Mouse (Mus musculus): ENCODE measurements around the gene Hes7.
"Not testable (repeated sequence)": the region's sequence is repeated elsewhere in the genome, so short reads cannot be mapped to it uniquely, and the experiment has no call there.

Hes7 gene

GRCm38 (mm10) chr11:69087597-69087996 lies 32.6 kb upstream of the Hes7 start:
- DNase-seq (ENCODE audit: extremely low read depth, insufficient read length, low spot score): no peak

GRCm38 (mm10) chr11:69088103-69088855 lies 31.9 kb upstream of the Hes7 start, which contains the start of gene Vamp2:
Vamp2 (plus strand) TSS chr11:69088490.
- DNase-seq (ENCODE audit: extremely low read depth, insufficient read length, low spot score): peak; percentile 86

GRCm38 (mm10) chr11:69088856-69089615 lies 31.2 kb upstream of the Hes7 start:
- peak; percentile 60 for DNase-seq (ENCODE audit: extremely low read depth, insufficient read length, low spot score)

GRCm38 (mm10) chr11:69089616-69090290 lies 30.5 kb upstream of the Hes7 start:
- DNase-seq (ENCODE audit: extremely low read depth, insufficient read length, low spot score): no peak

DNA sequence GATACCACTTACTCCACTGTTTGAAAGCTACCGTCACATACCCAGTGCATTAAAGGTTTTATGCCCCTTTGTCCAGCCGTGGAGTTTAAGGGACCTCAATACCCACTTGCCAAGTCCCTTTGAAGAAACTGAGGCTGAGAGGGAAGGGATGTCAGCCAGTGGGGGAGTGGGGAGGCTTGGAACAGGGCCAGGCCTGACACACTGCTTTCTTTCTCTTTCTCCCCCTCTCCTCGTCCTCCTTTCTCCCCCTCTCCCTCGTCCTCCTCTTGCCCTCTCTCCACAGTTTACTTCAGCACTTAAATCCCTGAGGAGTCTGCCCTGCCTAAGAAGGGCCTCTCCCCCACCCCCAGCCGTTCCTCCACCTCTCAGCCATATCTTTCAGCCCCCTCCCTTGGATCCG lies 29.8 kb upstream of the Hes7 start:
- DNase-seq (ENCODE audit: extremely low read depth, insufficient read length, low spot score): no peak

DNA sequence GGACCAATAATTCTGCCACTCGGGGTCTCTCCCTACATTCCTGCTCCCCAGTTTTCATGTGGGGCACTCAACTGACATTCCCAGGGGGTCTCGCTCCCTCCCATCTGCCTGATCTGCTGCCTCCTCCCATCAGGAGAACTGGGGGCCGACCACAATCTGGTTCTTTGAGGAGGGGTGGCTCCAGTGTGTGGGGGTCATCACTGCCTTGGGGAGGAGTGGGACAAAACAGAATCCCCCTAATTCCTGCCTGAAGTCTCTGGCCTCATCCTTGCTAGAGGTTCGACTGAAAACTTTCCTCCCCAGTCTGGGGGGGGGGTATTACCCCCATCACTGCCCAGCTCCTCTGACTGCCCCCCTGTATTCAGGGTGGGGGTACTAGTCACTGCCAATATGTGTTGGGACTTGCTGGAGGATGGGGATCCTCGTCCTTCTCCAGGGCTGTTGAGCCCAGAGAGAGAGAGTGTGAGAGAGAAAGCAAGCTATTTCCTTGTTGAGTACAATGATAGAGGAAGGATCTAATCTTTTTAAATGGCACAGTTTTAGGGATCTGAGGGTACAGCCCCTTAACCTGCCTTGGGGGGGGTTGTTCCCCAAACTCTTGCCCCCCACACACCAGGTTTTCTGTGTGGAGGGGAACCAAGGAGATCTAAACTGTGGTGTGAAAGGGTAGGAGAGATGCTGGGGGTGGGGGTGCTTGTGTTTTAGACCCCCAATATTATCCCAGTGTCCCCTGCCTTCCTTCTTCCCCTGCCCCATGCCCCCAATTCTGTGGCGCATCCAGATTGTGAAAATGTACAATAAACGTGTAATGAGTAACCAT lies 28.4 kb upstream of the Hes7 start:
- no peak for DNase-seq (ENCODE audit: extremely low read depth, insufficient read length, low spot score)

DNA sequence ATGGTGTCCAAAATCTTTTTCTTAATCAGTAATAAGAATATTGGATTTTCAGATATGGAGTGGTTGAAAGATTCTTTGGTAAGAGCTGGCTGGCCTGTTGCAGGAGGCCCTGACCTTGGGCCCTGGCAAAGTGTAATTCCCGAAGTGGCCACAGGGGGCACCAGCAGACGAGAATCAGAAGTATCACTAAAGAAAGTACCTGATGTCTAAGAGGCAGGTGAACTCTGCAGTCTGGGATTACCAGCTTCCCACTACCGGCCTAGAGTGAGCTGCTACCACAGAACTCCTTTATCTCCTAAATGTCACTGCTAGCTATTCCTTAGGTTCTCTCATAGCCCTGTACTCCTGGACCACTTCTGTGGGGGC lies 27.8 kb upstream of the Hes7 start:
- peak; percentile 48 for DNase-seq (ENCODE audit: extremely low read depth, insufficient read length, low spot score)

DNA sequence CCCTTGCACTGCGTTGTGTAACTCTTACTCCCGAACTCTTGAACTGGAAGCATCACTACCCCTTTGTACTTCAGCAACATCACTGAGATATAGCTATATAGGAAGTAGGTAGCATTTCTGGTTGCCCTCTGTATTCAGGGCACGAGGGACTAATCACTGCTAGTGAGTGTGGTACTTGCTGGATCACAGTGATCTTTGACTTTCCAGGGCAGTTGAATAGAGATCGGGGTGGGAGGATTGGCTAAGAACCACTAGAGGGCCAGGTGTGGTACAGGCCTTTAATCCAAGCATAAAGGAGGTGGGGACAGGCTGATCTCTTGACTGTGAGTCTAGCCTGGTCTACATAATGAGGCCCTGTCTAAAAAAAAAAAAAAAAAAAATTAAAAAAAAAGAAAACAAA lies 27.3 kb upstream of the Hes7 start:
- no peak for DNase-seq (ENCODE audit: extremely low read depth, insufficient read length, low spot score)

DNA sequence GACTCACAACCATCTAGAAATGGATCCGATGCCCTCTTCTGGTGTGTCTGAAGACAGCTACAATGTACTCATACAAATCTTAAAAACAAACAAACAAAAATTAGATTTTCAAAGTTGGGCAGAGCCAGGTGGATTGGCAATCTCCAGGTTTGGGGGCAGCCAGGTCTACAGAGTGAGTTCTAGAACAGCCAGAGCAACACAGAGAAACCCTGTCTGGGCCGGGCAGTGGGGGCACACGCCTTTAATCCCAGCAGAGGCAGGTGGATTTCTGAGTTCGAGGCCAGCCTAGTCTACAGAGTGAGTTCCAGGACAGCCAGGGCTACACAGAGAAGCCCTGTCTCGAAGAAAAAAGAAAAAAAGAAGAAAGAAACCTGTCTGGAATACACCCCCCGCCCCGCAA lies 26.3 kb upstream of the Hes7 start:
- DNase-seq (ENCODE audit: extremely low read depth, insufficient read length, low spot score): not testable (repeated sequence)

DNA sequence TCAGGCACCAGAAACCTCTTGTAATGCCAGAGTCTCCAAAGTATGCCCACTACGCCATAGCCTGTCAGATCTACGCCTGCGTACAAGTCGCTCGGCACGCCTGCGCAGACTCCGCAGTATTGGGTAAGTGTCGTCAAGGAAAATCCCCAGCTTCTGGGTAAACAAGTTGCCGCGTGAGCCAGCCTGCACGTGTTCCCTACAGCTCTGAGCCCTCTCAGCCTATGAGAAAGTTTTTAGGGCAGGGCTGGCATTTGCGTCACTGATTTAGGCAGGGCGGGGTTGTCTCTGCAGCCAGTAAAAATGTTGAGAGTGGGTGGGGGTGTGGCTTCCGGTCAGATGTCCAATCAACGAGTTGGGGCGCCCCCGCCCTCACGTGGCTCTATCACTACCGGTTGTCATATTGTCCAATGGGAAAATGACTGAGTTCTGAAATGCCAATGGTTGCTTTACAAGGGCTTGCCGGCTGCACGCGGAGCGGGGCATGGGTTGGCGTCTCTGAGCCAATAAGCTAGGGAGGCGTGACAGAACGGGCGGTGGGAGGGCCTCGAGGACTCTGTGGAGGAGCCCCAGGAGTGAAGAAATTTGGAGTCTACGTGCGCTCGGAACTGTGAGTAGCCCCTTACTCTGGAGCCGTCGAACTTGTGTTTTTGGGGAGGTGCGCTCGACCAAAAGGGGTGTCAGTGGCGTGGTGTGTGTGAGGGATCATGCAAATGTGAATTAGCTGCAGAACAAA lies 25.3 kb upstream of the Hes7 start, which contains the start of gene Per1:
Per1 (plus strand) TSS at position 521 of the 733 bp plus-strand sequence.
- DNase-seq (ENCODE audit: extremely low read depth, insufficient read length, low spot score): peak; percentile 98

GRCm38 (mm10) chr11:69095511-69096231 lies 24.5 kb upstream of the Hes7 start:
- DNase-seq (ENCODE audit: extremely low read depth, insufficient read length, low spot score): no peak

DNA sequence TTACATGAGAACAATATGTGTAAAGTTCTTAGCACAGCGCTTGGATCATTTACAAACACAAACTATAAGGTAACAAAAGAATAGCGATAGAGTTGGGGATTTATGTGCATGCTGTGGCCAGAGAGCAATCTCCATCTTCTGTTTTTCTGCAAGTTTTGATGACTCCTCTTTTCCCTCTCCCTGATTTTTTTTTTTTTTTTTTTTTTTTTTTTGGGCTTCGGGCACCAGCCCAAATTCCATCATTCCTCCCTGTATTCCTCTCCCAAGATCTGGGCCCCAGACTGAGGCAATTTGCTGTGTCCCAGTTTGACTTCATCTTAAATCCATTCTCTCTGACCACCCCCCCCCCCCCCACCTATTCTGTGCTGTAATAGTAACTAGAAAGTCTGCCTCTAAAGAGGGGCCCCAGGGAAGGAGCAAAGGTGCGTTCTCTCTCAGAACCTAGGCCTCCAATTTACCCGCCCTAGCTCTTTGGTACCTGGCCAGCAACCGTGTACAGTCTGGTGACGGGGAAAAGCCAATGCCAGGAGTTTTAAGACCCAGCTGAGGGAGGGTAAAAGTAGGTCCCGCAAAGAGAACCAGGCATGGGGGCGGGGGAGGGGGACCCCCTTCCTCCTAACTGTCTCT lies 23.7 kb upstream of the Hes7 start:
- no peak for DNase-seq (ENCODE audit: extremely low read depth, insufficient read length, low spot score)

DNA sequence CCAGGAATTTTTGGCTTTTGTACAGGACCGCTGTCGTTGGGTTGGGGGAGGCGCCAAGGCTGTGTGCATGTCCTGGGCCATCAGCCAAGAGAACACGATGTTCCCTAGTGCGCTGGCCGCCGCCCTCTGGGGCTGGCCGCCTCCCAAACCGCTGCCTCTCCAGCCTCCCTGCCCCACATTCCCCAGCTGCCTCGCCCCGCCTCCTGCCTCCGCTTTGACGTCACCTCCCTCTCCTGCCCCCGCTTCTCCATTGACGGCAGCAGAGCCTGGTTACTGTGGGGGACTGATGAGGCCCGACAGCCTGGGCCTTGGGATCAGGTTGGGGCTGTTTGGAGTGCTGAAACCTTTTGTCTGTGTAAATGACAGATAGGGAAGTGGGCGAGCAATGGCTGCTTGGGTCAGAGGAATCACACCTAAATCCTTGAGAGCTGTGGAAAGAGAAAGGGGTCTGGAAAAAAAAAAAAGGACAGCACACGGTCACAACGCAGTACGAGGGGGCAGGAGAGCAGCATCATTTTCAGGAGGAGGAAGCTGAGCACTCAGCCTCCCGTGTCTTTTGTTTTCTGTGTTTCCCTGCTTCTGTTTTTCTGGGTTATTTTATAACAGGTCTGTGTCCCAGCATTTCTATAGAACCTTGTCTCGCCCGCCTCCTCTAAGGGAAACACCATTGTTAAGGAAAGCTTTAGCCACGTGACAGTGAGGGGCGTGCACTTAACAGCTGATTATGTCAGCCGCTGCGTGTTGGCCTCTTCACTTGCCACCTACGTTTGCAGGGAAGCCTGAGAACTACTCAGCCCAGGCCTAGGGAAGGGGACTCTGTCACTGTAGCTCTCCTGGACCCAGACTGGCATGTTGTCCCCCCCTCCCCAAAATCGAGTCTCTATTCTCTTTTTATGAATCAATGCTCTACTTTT lies 23.0 kb upstream of the Hes7 start:
- peak; percentile 97 for DNase-seq (ENCODE audit: extremely low read depth, insufficient read length, low spot score)

- no peak for DNase-seq (ENCODE audit: extremely low read depth, insufficient read length, low spot score)
Measured at GRCm38 (mm10) chr11:69098039-69098761, 22.0 kb upstream of the Hes7 start.

DNA sequence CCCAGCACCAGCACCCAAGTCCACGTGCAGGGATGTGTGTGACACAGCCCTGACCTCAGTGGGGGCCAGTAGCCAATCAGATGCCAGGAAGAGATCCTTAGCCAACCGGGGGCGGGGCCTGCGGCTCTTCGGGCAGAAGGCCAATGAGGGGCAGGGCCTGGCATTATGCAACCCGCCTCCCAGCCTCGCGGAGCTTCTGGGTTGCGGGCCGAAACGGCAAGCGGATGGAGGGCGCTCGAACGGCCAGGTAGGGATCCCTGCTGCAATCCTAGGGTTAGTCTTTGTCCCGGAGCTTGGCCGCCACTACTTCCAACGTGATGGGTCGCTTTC lies 21.5 kb upstream of the Hes7 start:
- peak; percentile 98 for DNase-seq (ENCODE audit: extremely low read depth, insufficient read length, low spot score)

GRCm38 (mm10) chr11:69099177-69099914 lies 20.9 kb upstream of the Hes7 start:
- DNase-seq (ENCODE audit: extremely low read depth, insufficient read length, low spot score): no peak

- peak; percentile 91 for DNase-seq (ENCODE audit: extremely low read depth, insufficient read length, low spot score)
Measured at GRCm38 (mm10) chr11:69099915-69100345, 20.3 kb upstream of the Hes7 start.
